Mouse (Mus musculus) ES-E14 (cell line): ENCODE measurements around the gene Krt78. TPM values are rescaled to one million over a fixed set of nuclear protein-coding genes. Genes with fewer than 3 reads are reported as not detected.

Experiments used
- DNase-seq: peaks from one replicate; pipeline ENCODE4 v3.0.0-alpha.2; 2013; ENCODE audit warnings: low read depth, low spot score
- H3K27ac ChIP-seq: 2 replicates; pipeline ENCODE4 v1.5.1; 2012; ENCODE audit warnings: low read depth, mild to moderate bottlenecking, low read length, moderate library complexity, mixed read lengths; ENCODE audit not compliant: poor library complexity, insufficient read depth, severe bottlenecking
- H3K36me3 ChIP-seq: 2 replicates; pipeline ENCODE4 v1.6.1; 2012; ENCODE audit warnings: mild to moderate bottlenecking, low read length, moderate library complexity, mixed read lengths; ENCODE audit not compliant: control insufficient read depth, poor library complexity, insufficient read depth, severe bottlenecking
- H3K4me1 ChIP-seq, 2 experiments: fragments of 150-350 bp in 1 of 2; sonication (generic) in 1 of 2; 2 replicates each; pipeline ENCODE4 v1.6.1; 2012; ENCODE audit warnings: low read length in 2 of 2, mild to moderate bottlenecking in 1 of 2, mixed read lengths in 1 of 2; ENCODE audit not compliant: control insufficient read depth in 2 of 2, insufficient read depth in 2 of 2, poor library complexity in 1 of 2
- H3K4me3 ChIP-seq, 2 experiments: fragments of 150-350 bp in 1 of 2; sonication (generic) in 1 of 2; 2 replicates each; pipeline ENCODE4 v1.5.1; 2012; ENCODE audit warnings: low read length in 2 of 2, low read depth in 1 of 2, mild to moderate bottlenecking in 1 of 2, mixed read lengths in 1 of 2; ENCODE audit not compliant: insufficient read depth in 1 of 2, poor library complexity in 1 of 2, severe bottlenecking in 1 of 2
- H3K9ac ChIP-seq: 2 replicates; pipeline ENCODE4 v1.6.1; 2012; ENCODE audit warnings: low read depth, mild to moderate bottlenecking, low read length, mixed read lengths; ENCODE audit not compliant: poor library complexity, insufficient read depth, severe bottlenecking
- H3K9me3 ChIP-seq: fragments of 150-350 bp; sonication (generic); 2 replicates; pipeline ENCODE4 v1.6.1; 2012; ENCODE audit warnings: low read depth, mild to moderate bottlenecking, low read length; ENCODE audit not compliant: control insufficient read depth, insufficient read depth
- CHD2 ChIP-seq: IDR thresholded peaks from 2 replicates; pipeline ENCODE4 v1.6.1; 2014; ENCODE audit warnings: mild to moderate bottlenecking, low read depth, low read length, inconsistent platforms
- HCFC1 ChIP-seq: IDR thresholded peaks from 2 replicates; pipeline ENCODE4 v1.6.1; 2012; ENCODE audit warnings: low read length, inconsistent platforms, borderline replicate concordance; ENCODE audit not compliant: insufficient read depth
- MAFK ChIP-seq: IDR thresholded peaks from 2 replicates; pipeline ENCODE4 v1.6.1; 2014; ENCODE audit warnings: mild to moderate bottlenecking, low read depth, low read length, inconsistent platforms; ENCODE audit not compliant: insufficient read depth
- ZC3H11A ChIP-seq: IDR thresholded peaks from 2 replicates; pipeline ENCODE4 v1.6.1; 2012; ENCODE audit warnings: low read depth, mild to moderate bottlenecking, inconsistent platforms, low read length, borderline replicate concordance
- ZNF384 ChIP-seq: IDR thresholded peaks from 2 replicates; pipeline ENCODE4 v1.6.1; 2012; ENCODE audit warnings: low read depth, low read length, inconsistent platforms
- in situ Hi-C, 2 experiments: fragments of 600-800 bp; cut with MboI; formaldehyde crosslinking; loops; one replicate each; pipeline ENCODE4 v1.15.1; 2025; ENCODE audit warnings: low sequenced_read_pairs in 2 of 2, inconsistent platforms in 1 of 2; ENCODE audit not compliant: unreplicated experiment in 2 of 2
- total RNA-seq: library from RNA; depleted of rRNA; stranded (reverse); fragments of 300-350 nt; gene quantifications from 2 replicates; pipeline ENCODE4 v1.2.3, GENCODE M21; 2012; rRNA removed

Gene Krt78
- total RNA-seq, 1 experiment: 0.09 TPM

GRCm38 (mm10) chr15:101916072-101916471 is 38.0 kb downstream of the Krt78 start:
- in situ Hi-C loops: no loop called here

GRCm38 (mm10) chr15:101904849-101905248 is 49.2 kb downstream of the Krt78 start:
- Histone ChIP-seq H3K27ac (no peak overlapping the region), H3K9ac (no peak overlapping the region), H3K4me1 (no peaks in the 10 kb centered on the region), H3K9me3 (no peaks in the 10 kb centered on the region), H3K36me3 (no peaks in the 10 kb centered on the region), H3K4me3 (no peak overlapping the region)
- TF ChIP-seq ZC3H11A (no peak), CHD2 (no peak), MAFK (no peak), HCFC1 (no peak), ZNF384 (no peak)
- in situ Hi-C loops: no loop called here
- DNase-seq: no peak

More at GRCm38 (mm10) chr15:101916072-101916471, 38.0 kb downstream of the Krt78 start:
- Histone ChIP-seq H3K27ac (no peak overlapping the region), H3K36me3 (no peaks in the 10 kb centered on the region), H3K4me1 (no peaks in the 10 kb centered on the region), H3K9me3 (no peaks in the 10 kb centered on the region), H3K9ac (no peak overlapping the region), H3K4me3 (no peak overlapping the region)
- no peak for TF ChIP-seq MAFK
- no peak for TF ChIP-seq ZNF384
- no peak for TF ChIP-seq CHD2
- no peak for TF ChIP-seq ZC3H11A
- no peak for TF ChIP-seq HCFC1
- DNase-seq: no peak

- Histone ChIP-seq H3K4me3 (no peak overlapping the region), H3K9ac (no peak overlapping the region), H3K36me3 (no peaks in the 10 kb centered on the region), H3K9me3 (no peaks in the 10 kb centered on the region), H3K27ac (no peak overlapping the region), H3K4me1 (no peaks in the 10 kb centered on the region)
- no peak for DNase-seq
- TF ChIP-seq MAFK (no peak), ZC3H11A (no peak), ZNF384 (no peak), CHD2 (no peak), HCFC1 (no peak)
- in situ Hi-C loops: no loop called here
These were observed 51.6 kb downstream of the Krt78 start for GRCm38 (mm10) chr15:101902171-101903149.

Other genes starting within 250 kb of the Krt78 start
- 0.11 and 0.31 TPM in 2 replicates for gene Krt5, start 241.4 kb downstream of the Krt78 start, total RNA-seq
- 0.16 TPM in 1 of 2 replicates, not detected in the other for gene Krt71, start 211.2 kb downstream of the Krt78 start, total RNA-seq
- 0.11 TPM in 1 of 2 replicates, not detected in the other for gene Krt72, start 167.8 kb downstream of the Krt78 start, total RNA-seq
- not detected in 2 replicates for gene Krt73, start 151.9 kb downstream of the Krt78 start, total RNA-seq
- gene Krt2, start 136.1 kb downstream of the Krt78 start, total RNA-seq: not detected in 2 replicates
- gene Krt1, start 103.5 kb downstream of the Krt78 start, total RNA-seq: 0.09 TPM in 1 of 2 replicates, not detected in the other
- not detected in 2 replicates for gene Krt77, start 84.6 kb downstream of the Krt78 start, total RNA-seq
- gene Krt76, start 61.4 kb downstream of the Krt78 start, total RNA-seq: 0.09 TPM in 1 of 2 replicates, not detected in the other
- 0.13 TPM in 1 of 2 replicates, not detected in the other for gene Krt4, start 29.6 kb downstream of the Krt78 start, total RNA-seq
- 0.74 and 2.0 TPM in 2 replicates for gene Krt79, start 14.0 kb downstream of the Krt78 start, total RNA-seq
- gene Krt8, start 50.2 kb upstream of the Krt78 start, total RNA-seq: 346 and 451 TPM in 2 replicates
- gene Krt18, start 73.9 kb upstream of the Krt78 start, total RNA-seq: 266 and 382 TPM in 2 replicates
- gene Eif4b, start 119.5 kb upstream of the Krt78 start, total RNA-seq: 361 and 417 TPM in 2 replicates
- 4.5 and 4.9 TPM in 2 replicates for gene Tns2, start 146.1 kb upstream of the Krt78 start, total RNA-seq
- 22.7 and 34.8 TPM in 2 replicates for gene Spryd3, start 181.9 kb upstream of the Krt78 start, total RNA-seq
- 4.2 and 7.5 TPM in 2 replicates for gene Igfbp6, start 190.1 kb upstream of the Krt78 start, total RNA-seq
- 5.3 and 9.5 TPM in 2 replicates for gene Soat2, start 196.2 kb upstream of the Krt78 start, total RNA-seq
- gene Zfp740, start 249.0 kb upstream of the Krt78 start, total RNA-seq: 97.3 and 98.5 TPM in 2 replicates